Mouse (Mus musculus): ENCODE results near the gene Acot2. TPM values are rescaled to one million over a fixed set of nuclear protein-coding genes. Genes with fewer than 3 reads are reported as not detected.

The Acot2 gene
- total RNA-seq, 1 experiment, result 3.7 TPM

DNA sequence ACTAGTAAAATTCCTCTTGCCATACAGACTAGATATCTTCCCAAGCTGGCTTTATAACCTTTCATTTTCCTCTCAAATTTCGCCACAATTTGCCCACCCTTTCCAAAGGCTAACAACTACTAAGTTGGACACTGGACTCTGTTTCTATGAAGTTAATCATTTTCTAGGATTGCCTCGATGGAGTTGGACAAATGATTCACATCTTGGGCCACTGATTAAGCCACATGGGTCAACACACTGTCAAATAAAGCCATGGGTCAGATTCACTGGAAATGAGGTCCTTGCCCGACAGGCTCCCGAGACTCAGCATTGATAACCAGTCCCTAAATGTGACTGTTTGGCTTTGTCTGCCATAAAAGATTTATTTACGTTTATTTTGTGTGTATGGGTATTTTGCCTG, 54.6 kb downstream of the Acot2 start:
- TF ChIP-seq ZNF384 (IDR thresholded peaks at IDR 0.05; ENCODE audit: low read depth, low read length) (no peak), ZC3H11A (IDR thresholded peaks at IDR 0.05; ENCODE audit: borderline replicate concordance, low read depth, low read length) (no peak), MAFK (IDR thresholded peaks at IDR 0.05; ENCODE audit: insufficient read depth, low read depth, low read length) (no peak), CHD2 (IDR thresholded peaks at IDR 0.05; ENCODE audit: low read depth, low read length) (no peak), HCFC1 (IDR thresholded peaks at IDR 0.05; ENCODE audit: borderline replicate concordance, insufficient read depth, low read length) (no peak)
- no peak overlapping the region for H3K9ac ChIP-seq (ENCODE audit: insufficient read depth, low read depth, low read length, poor library complexity, severe bottlenecking)
- H3K4me3 ChIP-seq (ENCODE audit: insufficient read depth in 1 of 2, low read depth in 1 of 2, low read length in 2 of 2, poor library complexity in 1 of 2, severe bottlenecking in 1 of 2), result no peak overlapping the region
- H3K36me3 ChIP-seq (ENCODE audit: control insufficient read depth, insufficient read depth, low read length, poor library complexity, severe bottlenecking), result no peaks in the 10 kb centered on the region
- no peaks in the 10 kb centered on the region; a peak in 1 of 4 replicates for H3K4me1 ChIP-seq (ENCODE audit: control insufficient read depth in 2 of 2, insufficient read depth in 2 of 2, low read length in 2 of 2, poor library complexity in 1 of 2)
- in situ Hi-C loops (cut with MboI; ENCODE audit: low sequenced_read_pairs in 2 of 2, unreplicated experiment in 2 of 2), result no loop called here
- no peak for DNase-seq (ENCODE audit: low read depth, low spot score)
- H3K9me3 ChIP-seq (ENCODE audit: control insufficient read depth, insufficient read depth, low read depth, low read length), result no peaks in the 10 kb centered on the region
- H3K27ac ChIP-seq (ENCODE audit: insufficient read depth, low read depth, low read length, poor library complexity, severe bottlenecking), result no peak overlapping the region

Other genes with a start within 250 kb of the Acot2 start
- gene Papln, start 224.2 kb upstream of the Acot2 start, total RNA-seq (2012; rRNA removed), result 0.62 and 1.9 TPM in 2 replicates
- 17.2 and 18.2 TPM in 2 replicates for gene Numb, start 65.9 kb upstream of the Acot2 start, total RNA-seq (2012; rRNA removed)
- gene Riox1, start 37.3 kb upstream of the Acot2 start, total RNA-seq (2012; rRNA removed), result 22.6 and 24.9 TPM in 2 replicates
- not detected in 2 replicates for gene Heatr4, start 3.0 kb upstream of the Acot2 start, total RNA-seq (2012; rRNA removed)
- gene Acot1, start 21.6 kb downstream of the Acot2 start, total RNA-seq (2012; rRNA removed), result 10.2 and 19.3 TPM in 2 replicates
- gene Acot4, start 50.5 kb downstream of the Acot2 start, total RNA-seq (2012; rRNA removed), result 0.04 and 0.05 TPM in 2 replicates
- gene Gm49366, start 51.1 kb downstream of the Acot2 start, total RNA-seq (2012; rRNA removed), result not detected in 2 replicates
- gene Acot3, start 64.3 kb downstream of the Acot2 start, total RNA-seq (2012; rRNA removed), result 0.27 and 0.32 TPM in 2 replicates
- not detected in 2 replicates for gene Acot5, start 81.5 kb downstream of the Acot2 start, total RNA-seq (2012; rRNA removed)
- 0.36 and 0.58 TPM in 2 replicates for gene Acot6, start 112.8 kb downstream of the Acot2 start, total RNA-seq (2012; rRNA removed)
- 3.0 and 3.5 TPM in 2 replicates for gene Dnal1, start 126.5 kb downstream of the Acot2 start, total RNA-seq (2012; rRNA removed)
- gene Pnma1, start 160.6 kb downstream of the Acot2 start, total RNA-seq (2012; rRNA removed), result 0.80 and 1.5 TPM in 2 replicates
- gene Elmsan1, start 231.0 kb downstream of the Acot2 start, total RNA-seq (2012; rRNA removed), result 9.6 and 19.3 TPM in 2 replicates